Mouse (Mus musculus) telencephalon, adult 2 months (tissue): Measurements from ENCODE around the gene Btbd35f17.
"Not testable (repeated sequence)": the region's sequence is repeated elsewhere in the genome, so short reads cannot be mapped to it uniquely, and the experiment has no call there.

ENCODE experiments used
- DNase-seq: peaks from one replicate; pipeline ENCODE4 v3.0.0-alpha.2; 2011; ENCODE audit warnings: low read depth, low spot score

Gene Btbd35f17

DNA sequence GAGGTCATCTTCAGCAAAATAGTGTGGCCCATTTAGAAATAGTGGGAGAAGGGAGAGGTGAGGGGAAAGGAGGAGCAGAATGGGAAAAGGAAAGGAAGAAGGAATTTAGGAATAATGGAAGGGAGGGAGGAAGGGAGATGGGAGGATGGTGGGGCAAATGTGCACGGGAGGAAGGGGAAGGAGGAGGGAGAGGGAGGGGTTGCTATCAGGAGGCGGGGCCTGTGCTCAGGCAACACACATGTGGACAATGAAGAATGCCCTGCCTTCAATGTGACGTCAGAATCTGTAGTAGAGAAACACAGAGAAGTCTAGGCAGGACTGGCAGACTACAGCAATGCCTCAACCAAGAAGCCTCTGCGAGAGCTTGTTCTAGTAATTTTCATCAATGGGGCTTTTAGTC, at the start of gene Btbd35f17:
TSS of gene Btbd35f17 (plus strand) at position 301 of the 400 bp plus-strand sequence.
- not testable (repeated sequence) for DNase-seq
